Mouse (Mus musculus) E14TG2a.4 (cell line): ENCODE measurements around the gene Gm45140.
A peak's percentile ranks its signal among the peaks of the same experiment; 100 is the strongest.

Experiments used
- H3K27me3 ChIP-seq: 2 replicates; pipeline ENCODE4 v1.6.1; 2014; ENCODE audit warnings: low read length, control low read depth; ENCODE audit not compliant: insufficient read depth
- H3K36me3 ChIP-seq: 2 replicates; pipeline ENCODE4 v1.6.1; 2014; ENCODE audit warnings: low read length, control low read depth; ENCODE audit not compliant: insufficient read depth
- H3K4me1 ChIP-seq: replicated peaks from 2 replicates; pipeline ENCODE4 v1.6.1; 2014; ENCODE audit warnings: low read depth, low read length, control low read depth
- H3K4me3 ChIP-seq: replicated peaks from 2 replicates; pipeline ENCODE4 v1.5.1; 2014; ENCODE audit warnings: mild to moderate bottlenecking, low read length
- H3K9me3 ChIP-seq: 2 replicates; pipeline ENCODE4 v1.6.1; 2014; ENCODE audit warnings: low read length, control low read depth
- CTCF ChIP-seq: conservative IDR thresholded peaks from 2 replicates; pipeline ENCODE4 v1.5.1; 2014; ENCODE audit warnings: low read length
- NANOG ChIP-seq: IDR thresholded peaks from 2 replicates; pipeline ENCODE4 v1.6.1; 2014; ENCODE audit warnings: borderline replicate concordance, low read length, mixed read lengths
- POU5F1 ChIP-seq: IDR thresholded peaks from 2 replicates; pipeline ENCODE4 v1.6.1; 2014; ENCODE audit warnings: low read length, borderline replicate concordance

Gm45140 gene

GRCm38 (mm10) chr6:87850900-87851614, 15.5 kb upstream of the Gm45140 start, which contains the start of gene Cnbp:
Cnbp (minus strand) TSS chr6:87851106.
- peaks cover 68% of the 10 kb centered on the region for H3K4me1 ChIP-seq
- no peaks in the 10 kb centered on the region for H3K27me3 ChIP-seq
- H3K9me3 ChIP-seq, result no peaks in the 10 kb centered on the region
- peak within 1 kb of the TSS; percentile 99 for H3K4me3 ChIP-seq
- H3K36me3 ChIP-seq, result peaks cover 33% of the 10 kb centered on the region
- TF ChIP-seq CTCF (no peak), NANOG (no peak), POU5F1 (no peak)

GRCm38 (mm10) chr6:87850155-87850899, 14.7 kb upstream of the Gm45140 start:
- H3K4me3 ChIP-seq, result peak overlapping the region; percentile 99
- H3K27me3 ChIP-seq, result no peaks in the 10 kb centered on the region
- TF ChIP-seq POU5F1 (no peak), NANOG (no peak)
- no peaks in the 10 kb centered on the region for H3K9me3 ChIP-seq
- peaks cover 40% of the 10 kb centered on the region for H3K36me3 ChIP-seq
- H3K4me1 ChIP-seq, result peaks cover 73% of the 10 kb centered on the region

GRCm38 (mm10) chr6:87849780-87850154, 14.2 kb upstream of the Gm45140 start:
- Histone ChIP-seq H3K27me3 (no peaks in the 10 kb centered on the region), H3K4me3 (peak overlapping the region; percentile 99), H3K36me3 (peaks cover 46% of the 10 kb centered on the region), H3K4me1 (peaks cover 77% of the 10 kb centered on the region), H3K9me3 (no peaks in the 10 kb centered on the region)
- TF ChIP-seq CTCF (no peak), POU5F1 (no peak), NANOG (no peak)

DNA sequence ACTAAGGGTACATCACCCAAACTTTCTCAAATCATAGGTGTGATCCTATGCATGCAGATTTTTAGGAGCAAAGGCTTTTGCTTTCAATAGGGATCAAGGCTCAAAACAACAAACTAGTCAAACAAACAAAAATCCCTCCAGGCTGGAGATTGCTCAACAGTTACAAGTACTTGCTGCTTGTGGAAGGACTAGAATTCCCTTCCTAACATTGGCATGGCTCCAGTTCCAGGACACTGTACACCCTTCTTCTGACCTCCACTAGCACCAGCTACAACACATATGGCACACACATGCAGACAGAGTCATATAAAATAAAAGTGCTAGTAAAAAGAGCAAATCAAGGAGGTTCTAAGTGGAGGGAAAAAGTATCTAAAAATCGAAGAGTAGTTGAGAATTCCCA, 11.2 kb upstream of the Gm45140 start:
- H3K4me1 ChIP-seq, result peaks cover 66% of the 10 kb centered on the region
- H3K4me3 ChIP-seq, result peak overlapping the region; percentile 99
- peaks cover 75% of the 10 kb centered on the region for H3K36me3 ChIP-seq
- H3K9me3 ChIP-seq, result no peaks in the 10 kb centered on the region
- TF ChIP-seq POU5F1 (no peak), NANOG (no peak), CTCF (no peak)
- no peaks in the 10 kb centered on the region for H3K27me3 ChIP-seq

- H3K27me3 ChIP-seq, result no peaks in the 10 kb centered on the region
- H3K36me3 ChIP-seq, result peaks cover 89% of the 10 kb centered on the region
- H3K4me1 ChIP-seq, result peaks cover 71% of the 10 kb centered on the region
- no peak overlapping the region for H3K4me3 ChIP-seq
- no peaks in the 10 kb centered on the region for H3K9me3 ChIP-seq
- TF ChIP-seq CTCF (no peak), POU5F1 (no peak), NANOG (no peak)
Observed at GRCm38 (mm10) chr6:87845031-87845695, 9.6 kb upstream of the Gm45140 start.

- Histone ChIP-seq H3K36me3 (peaks cover 68% of the 10 kb centered on the region), H3K4me3 (no peak overlapping the region), H3K4me1 (peaks cover 68% of the 10 kb centered on the region), H3K9me3 (no peaks in the 10 kb centered on the region), H3K27me3 (no peaks in the 10 kb centered on the region)
- TF ChIP-seq POU5F1, result no peak
- TF ChIP-seq CTCF, result peak; percentile 49
Observed at GRCm38 (mm10) chr6:87842254-87842653, 6.7 kb upstream of the Gm45140 start.

DNA sequence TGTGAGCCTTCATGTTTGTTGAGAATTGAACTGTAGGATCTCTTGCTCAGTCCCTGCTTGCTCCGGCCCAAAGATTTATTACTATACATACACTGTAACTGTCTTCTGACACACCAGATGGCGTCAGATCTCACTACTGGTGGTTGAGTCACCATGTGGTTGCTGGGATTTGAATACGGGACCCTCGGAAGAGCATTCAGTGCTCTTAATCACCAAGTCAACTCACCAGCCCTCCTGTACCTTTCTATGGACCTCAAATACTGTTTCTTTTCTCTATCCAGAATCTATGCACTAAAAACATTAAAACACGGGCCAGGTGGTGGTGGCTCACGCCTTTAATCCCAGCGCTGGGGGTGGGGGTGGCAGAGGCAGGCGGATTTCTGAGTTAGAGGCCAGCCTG, 6.0 kb upstream of the Gm45140 start:
- Histone ChIP-seq H3K36me3 (peaks cover 66% of the 10 kb centered on the region), H3K4me3 (no peak overlapping the region), H3K4me1 (peaks cover 66% of the 10 kb centered on the region), H3K9me3 (no peaks in the 10 kb centered on the region), H3K27me3 (no peaks in the 10 kb centered on the region)
- TF ChIP-seq CTCF (no peak), POU5F1 (no peak), NANOG (no peak)

DNA sequence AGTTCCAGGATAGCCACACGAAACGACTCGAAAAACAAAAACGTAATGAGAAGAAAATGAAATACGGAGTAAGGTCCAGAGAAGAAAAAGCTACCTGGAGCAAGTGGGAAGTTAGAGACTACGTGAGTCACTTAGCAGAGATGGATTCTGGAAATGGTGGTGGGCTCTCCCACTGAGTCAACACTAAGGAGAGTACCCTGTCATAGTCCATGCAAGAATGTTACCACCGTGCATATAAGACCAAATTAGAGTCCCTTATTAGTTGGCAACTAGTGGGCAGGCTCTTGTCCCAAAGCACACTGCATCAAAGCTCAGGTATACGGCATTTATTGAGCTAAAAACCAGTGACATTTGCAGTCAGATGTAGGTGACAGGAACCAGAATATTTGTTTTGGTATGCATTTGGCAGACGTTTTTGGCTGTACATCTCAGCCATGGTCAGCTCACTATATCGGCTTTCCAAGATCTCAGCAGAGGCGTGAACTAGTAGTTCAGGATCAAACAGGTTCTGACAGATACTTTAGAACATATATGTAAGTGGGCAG, 4.3 kb upstream of the Gm45140 start:
- Histone ChIP-seq H3K36me3 (peaks cover 64% of the 10 kb centered on the region), H3K27me3 (no peaks in the 10 kb centered on the region), H3K9me3 (no peaks in the 10 kb centered on the region), H3K4me3 (peak overlapping the region; percentile 97), H3K4me1 (peaks cover 51% of the 10 kb centered on the region)
- TF ChIP-seq NANOG, result no peak
